ENCODE assay signal across 8 mouse cellular contexts in the genomic region with DNA sequence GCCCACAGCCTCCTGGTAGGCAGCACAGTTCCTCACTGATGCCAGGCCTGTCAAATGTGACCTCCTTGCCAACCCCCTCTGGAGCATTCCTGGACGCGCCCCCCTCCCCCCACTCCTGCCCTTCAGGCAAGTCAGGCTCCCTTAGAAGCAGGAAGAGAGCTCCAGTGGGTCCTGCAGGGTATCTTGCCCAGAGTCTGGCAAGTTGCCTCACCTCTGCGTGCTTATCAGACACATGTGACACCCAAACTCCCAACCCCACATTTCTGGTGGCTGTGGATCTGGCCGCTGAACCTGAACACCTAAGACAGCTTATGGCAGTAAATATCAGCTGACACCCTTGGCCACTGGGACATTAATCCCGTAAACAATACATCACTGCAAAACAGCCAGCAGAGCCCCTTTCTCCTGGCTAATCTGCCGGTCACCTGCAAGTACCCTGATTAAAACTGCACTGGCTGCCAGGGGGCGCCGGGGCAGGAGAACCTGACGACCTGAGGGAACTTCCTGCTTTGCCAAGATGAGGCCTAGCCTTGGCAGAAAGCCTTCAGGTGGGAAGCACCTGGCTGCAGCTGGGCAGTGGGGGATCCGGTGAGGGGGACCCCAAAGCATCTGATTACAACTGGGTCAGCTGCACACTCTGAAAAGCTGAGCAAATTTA. TPM values are rescaled to one million over a fixed set of nuclear protein-coding genes. Genes with fewer than 3 reads are reported as not detected.
A peak's percentile ranks its signal among the peaks of the same experiment; 100 is the strongest.
DNase-seq lines count a peak whose midpoint lies in the region; ATAC-seq and TF ChIP-seq lines count a peak whose summit lies in the region.

No protein-coding gene starts in this region.

- ATAC-seq in heart, embryonic 13.5 days (ENCODE audit: extremely low read depth, insufficient number of reproducible peaks, low FRiP score, low TSS enrichment) = no peak
- peak; percentile 26 for ATAC-seq in kidney, postnatal 0 days (replicated peaks; ENCODE audit: low FRiP score, low read depth)
- no peak for ATAC-seq in midbrain, embryonic 14.5 days (ENCODE audit: low FRiP score, low TSS enrichment)

- H3K9me3 ChIP-seq in heart, embryonic 13.5 days = no peaks in the 10 kb centered on the region
- no peaks in the 10 kb centered on the region for H3K9me3 ChIP-seq in kidney, postnatal 0 days (replicated peaks; ENCODE audit: low read length)
- H3K9me3 ChIP-seq in midbrain, embryonic 14.5 days (ENCODE audit: control insufficient read depth, low read length) = no peaks in the 10 kb centered on the region

- WGBS in heart, embryonic 13.5 days = 6% methylated on average over 8 of the region's 10 CpGs
- WGBS in kidney, postnatal 0 days = 10% methylated on average over 10 of the region's 10 CpGs
- 4% methylated on average over 10 of the region's 10 CpGs for WGBS in midbrain, embryonic 14.5 days

- H3K4me3 ChIP-seq in heart, embryonic 13.5 days = no peak overlapping the region
- H3K4me3 ChIP-seq in kidney, postnatal 0 days (replicated peaks; ENCODE audit: low read depth, low read length) = no peak overlapping the region
- no peak overlapping the region for H3K4me3 ChIP-seq in midbrain, embryonic 14.5 days (replicated peaks; ENCODE audit: low read depth, low read length)

- H3K27me3 ChIP-seq in heart, embryonic 13.5 days (replicated peaks) = no peaks in the 10 kb centered on the region
- no peaks in the 10 kb centered on the region for H3K27me3 ChIP-seq in kidney, postnatal 0 days (ENCODE audit: insufficient read depth, low read length)
- H3K27me3 ChIP-seq in midbrain, embryonic 14.5 days (ENCODE audit: control insufficient read depth, insufficient read depth, low read length) = no peaks in the 10 kb centered on the region

- peak; percentile 26 for DNase-seq in embryo, embryonic 10.5 days (ENCODE audit: low spot score)
- DNase-seq in embryo, embryonic 11 days = no peak
- DNase-seq in MN1 (ENCODE audit: low spot score) = peak; percentile 23
- DNase-seq in kidney, postnatal 0 days (ENCODE audit: low spot score) = peak; percentile 82
- DNase-seq in midbrain, embryonic 14.5 days = peak; percentile 56
- no peak for DNase-seq in right cerebral cortex, adult 2 months (ENCODE audit: low spot score in 2 of 2)
- DNase-seq in frontal cortex, postnatal 14 days (ENCODE audit: low spot score in 2 of 2) = no peak

- peak overlapping the region; percentile 34 for H3K9ac ChIP-seq in heart, embryonic 13.5 days
- no peak overlapping the region for H3K9ac ChIP-seq in kidney, postnatal 0 days (ENCODE audit: low read depth, low read length)
- no peak overlapping the region; the same call in 1 of the 2 replicates for H3K9ac ChIP-seq in midbrain, embryonic 14.5 days (replicated peaks; ENCODE audit: low read length)

- peak overlapping the region; percentile 46 for H3K4me2 ChIP-seq in heart, embryonic 13.5 days
- H3K4me2 ChIP-seq in kidney, postnatal 0 days (ENCODE audit: low read length) = 0 out of 2 replicates have a peak overlapping the region, but pooled peaks have one; percentile 14
- H3K4me2 ChIP-seq in midbrain, embryonic 14.5 days (ENCODE audit: low read length) = peak overlapping the region; percentile 14; the same call in 1 of the 2 replicates

- H3K4me1 ChIP-seq in heart, embryonic 13.5 days = peaks cover 67% of the 10 kb centered on the region
- peaks cover 68% of the 10 kb centered on the region for H3K4me1 ChIP-seq in kidney, postnatal 0 days (replicated peaks; ENCODE audit: insufficient read depth, low read length)
- peaks cover 68% of the 10 kb centered on the region for H3K4me1 ChIP-seq in midbrain, embryonic 14.5 days (ENCODE audit: control insufficient read depth, insufficient read depth, low read length)

- peaks cover 3% of the 10 kb centered on the region; the same call in 1 of the 2 replicates for H3K36me3 ChIP-seq in heart, embryonic 13.5 days
- no peaks in the 10 kb centered on the region for H3K36me3 ChIP-seq in kidney, postnatal 0 days (ENCODE audit: insufficient read depth, low read length)
- H3K36me3 ChIP-seq in midbrain, embryonic 14.5 days (ENCODE audit: control insufficient read depth, insufficient read depth, low read length) = no peaks in the 10 kb centered on the region; the same call in 1 of the 2 replicates

- H3K27ac ChIP-seq in heart, embryonic 13.5 days (replicated peaks) = peak overlapping the region; percentile 99
- peak overlapping the region; percentile 86 for H3K27ac ChIP-seq in kidney, postnatal 0 days
- H3K27ac ChIP-seq in midbrain, embryonic 14.5 days (replicated peaks; ENCODE audit: low read depth, low read length) = peak overlapping the region; percentile 65

- TF ChIP-seq CTCF in kidney, postnatal 0 days (IDR thresholded peaks at IDR 0.05; ENCODE audit: low read depth) = no peak; the same call in 1 of the 2 replicates

RNA-seq across cellular contexts. Expression of a gene that starts 30.7 kb away (rescaled TPM):
- polyA plus RNA-seq in heart, embryonic 13.5 days (2015; fragmentation: Nextera tagmentation; extraction: Ambion mirVana) = 13.2 and 13.9 TPM in 2 replicates
- polyA plus RNA-seq in kidney, postnatal 0 days (2015; fragmentation: Nextera tagmentation; extraction: Ambion mirVana) = 27.8 and 30.5 TPM in 2 replicates
- 36.5 and 38.5 TPM in 2 replicates for polyA plus RNA-seq in midbrain, embryonic 14.5 days (2014; fragmentation: Nextera tagmentation; extraction: Ambion mirVana)

RNA-seq across cellular contexts. Expression of a gene that starts 40.8 kb away (rescaled TPM):
- 82.1 and 97.1 TPM in 2 replicates for polyA plus RNA-seq in heart, embryonic 13.5 days (2015; fragmentation: Nextera tagmentation; extraction: Ambion mirVana)
- 96.6 and 105 TPM in 2 replicates for polyA plus RNA-seq in kidney, postnatal 0 days (2015; fragmentation: Nextera tagmentation; extraction: Ambion mirVana)
- polyA plus RNA-seq in midbrain, embryonic 14.5 days (2014; fragmentation: Nextera tagmentation; extraction: Ambion mirVana) = 134 and 200 TPM in 2 replicates

RNA-seq across cellular contexts. Expression of a gene that starts 41.0 kb away (rescaled TPM):
- polyA plus RNA-seq in heart, embryonic 13.5 days (2015; fragmentation: Nextera tagmentation; extraction: Ambion mirVana) = 8.1 and 9.1 TPM in 2 replicates
- polyA plus RNA-seq in kidney, postnatal 0 days (2015; fragmentation: Nextera tagmentation; extraction: Ambion mirVana) = 47.1 and 50.0 TPM in 2 replicates
- 7.3 and 10.2 TPM in 2 replicates for polyA plus RNA-seq in midbrain, embryonic 14.5 days (2014; fragmentation: Nextera tagmentation; extraction: Ambion mirVana)

Comparison
In these comparisons a context has a peak if more than half of its experiments do, and no peak if none do; other contexts are left out.
1. DNase-seq: peak in embryo, embryonic 10.5 days (single experiment), MN1 (single experiment), kidney, postnatal 0 days (single experiment) and midbrain, embryonic 14.5 days (single experiment); none in embryo, embryonic 11 days (single experiment), right cerebral cortex, adult 2 months (0 of 2) and frontal cortex, postnatal 14 days (0 of 2).
2. Peak in every context shown above with its lines, with median percentiles within 50 percentile points of each other: H3K27ac ChIP-seq and H3K4me2 ChIP-seq.